Mouse (Mus musculus) cerebellum, adult 11-12 months (tissue): ENCODE data around the gene Klk1b21.
"Not testable (repeated sequence)": the region's sequence is repeated elsewhere in the genome, so short reads cannot be mapped to it uniquely, and the experiment has no call there.

Experiments used
- DNase-seq: peaks from one replicate; pipeline ENCODE4 v3.0.0; 2022

Klk1b21 gene

GRCm38 (mm10) chr7:44102028-44102427, at the start of gene Klk1b21:
Gene Klk1b21 (plus strand): TSS chr7:44102328.
- not testable (repeated sequence) for DNase-seq

- DNase-seq, result no peak
Measured at GRCm38 (mm10) chr7:44072117-44072516, 30.0 kb upstream of the Klk1b21 start.

GRCm38 (mm10) chr7:44077703-44078102, 24.4 kb upstream of the Klk1b21 start:
- DNase-seq, result no peak

GRCm38 (mm10) chr7:44096111-44096510, 6.0 kb upstream of the Klk1b21 start:
- no peak for DNase-seq

- no peak for DNase-seq
Measured at GRCm38 (mm10) chr7:44112373-44112772, 10.2 kb downstream of the Klk1b21 start, which contains the start of gene Klk1b22. Gene Klk1b22 (plus strand): TSS chr7:44112673.

- no peak for DNase-seq
Measured at GRCm38 (mm10) chr7:44123445-44123844, 21.3 kb downstream of the Klk1b21 start.

GRCm38 (mm10) chr7:44136467-44136866, 34.3 kb downstream of the Klk1b21 start, which contains the start of gene Klk1b16:
Gene Klk1b16 (plus strand): TSS chr7:44136767.
- DNase-seq, result no peak
